Comparison of ENCODE assay signal across 18 mouse cellular contexts in genomic region chr4:150576339-150576738, GRCm38 (mm10).
DNase-seq lines count a peak whose midpoint lies in the region; ATAC-seq and TF ChIP-seq lines count a peak whose summit lies in the region.
"Had no signal": no experiment of that assay in that cellular context is flagged by ENCODE, and none has a peak within 500 bp of the region (broad histone marks: within the 10 kb centered on the region; RNA-seq: fewer than 3 reads in every experiment).

No protein-coding gene starts in this region.

- no peak overlapping the region for H3K4me3 ChIP-seq in intestine, embryonic 14.5 days (ENCODE audit: low read depth, low read length)
- H3K4me3 ChIP-seq in intestine, embryonic 15.5 days (replicated peaks), result no peak overlapping the region
- H3K4me3 ChIP-seq in left cerebral cortex, adult 2 months, result no peak overlapping the region
- H3K4me3 ChIP-seq in stomach, embryonic 14.5 days (ENCODE audit: low read depth, low read length), result no peak overlapping the region
- H3K4me3 ChIP-seq: forebrain, embryonic 15.5 days; hindbrain, embryonic 10.5 days; limb, embryonic 15.5 days had no signal

- no peaks in the 10 kb centered on the region for H3K27me3 ChIP-seq in intestine, embryonic 14.5 days (replicated peaks; ENCODE audit: control insufficient read depth, insufficient read depth, low read length)
- H3K27me3 ChIP-seq in intestine, embryonic 15.5 days (replicated peaks), result no peaks in the 10 kb centered on the region
- no peaks in the 10 kb centered on the region for H3K27me3 ChIP-seq in stomach, embryonic 14.5 days (ENCODE audit: control insufficient read depth, insufficient read depth, low read length)
- H3K27me3 ChIP-seq: forebrain, embryonic 15.5 days; limb, embryonic 15.5 days had no signal

- H3K27ac ChIP-seq in intestine, embryonic 14.5 days (ENCODE audit: low read depth), result 0 out of 2 replicates have a peak overlapping the region, but pooled peaks have one; percentile 38
- H3K27ac ChIP-seq in intestine, embryonic 15.5 days, result no peak overlapping the region
- H3K27ac ChIP-seq in left cerebral cortex, adult 2 months, result peak overlapping the region; percentile 44
- H3K27ac ChIP-seq in stomach, embryonic 14.5 days (ENCODE audit: low read length), result 0 out of 2 replicates have a peak overlapping the region, but pooled peaks have one; percentile 8
- H3K27ac ChIP-seq: forebrain, embryonic 15.5 days; hindbrain, embryonic 10.5 days; limb, embryonic 15.5 days had no signal

- H3K9ac ChIP-seq in intestine, embryonic 14.5 days (ENCODE audit: low read length), result no peak overlapping the region
- H3K9ac ChIP-seq in intestine, embryonic 15.5 days, result no peak overlapping the region
- H3K9ac ChIP-seq in stomach, embryonic 14.5 days (replicated peaks; ENCODE audit: low read depth, low read length), result no peak overlapping the region
- H3K9ac ChIP-seq: forebrain, embryonic 15.5 days; limb, embryonic 15.5 days had no signal

- WGBS in intestine, embryonic 14.5 days, result 20% methylated on average over 3 of the region's 3 CpGs
- WGBS in intestine, embryonic 15.5 days, result 20% methylated on average over 3 of the region's 3 CpGs
- WGBS in stomach, embryonic 14.5 days, result 20% methylated on average over 3 of the region's 3 CpGs

- 0 out of 2 replicates have a peak, but pooled peaks cover 8% of the 10 kb centered on the region for H3K36me3 ChIP-seq in intestine, embryonic 14.5 days (ENCODE audit: control insufficient read depth, insufficient read depth, low read length)
- H3K36me3 ChIP-seq in intestine, embryonic 15.5 days, result no peaks in the 10 kb centered on the region
- no peaks in the 10 kb centered on the region for H3K36me3 ChIP-seq in stomach, embryonic 14.5 days (ENCODE audit: control insufficient read depth, insufficient read depth, low read length)
- H3K36me3 ChIP-seq: forebrain, embryonic 15.5 days had no signal

- ATAC-seq in intestine, embryonic 14.5 days (replicated peaks; ENCODE audit: low FRiP score, low TSS enrichment, low read depth), result no peak
- no peak for ATAC-seq in intestine, embryonic 15.5 days
- peak; percentile 56 for ATAC-seq in stomach, embryonic 14.5 days (ENCODE audit: insufficient number of reproducible peaks, insufficient read depth, low FRiP score, low read depth)
- ATAC-seq: forebrain, embryonic 15.5 days; inflammation-experienced regulatory T-cells, adult 6 months had no signal

- TF ChIP-seq CTCF in left cerebral cortex, adult 2 months (IDR thresholded peaks at IDR 0.05), result no peak

- no peak for DNase-seq in intestine, embryonic 14.5 days (ENCODE audit: low spot score)
- DNase-seq in left cerebral cortex, adult 2 months (ENCODE audit: extremely low spot score in 1 of 2, low spot score in 2 of 2), result no peak
- DNase-seq in left cerebral cortex, postnatal 14 days (ENCODE audit: low spot score in 2 of 2), result no peak
- DNase-seq in brain, adult 2 months (ENCODE audit: low read depth, low spot score), result peak; percentile 66
- DNase-seq in right cerebral cortex, postnatal 25 days, result no peak
- no peak for DNase-seq in right cerebral cortex, adult 2 months (ENCODE audit: low spot score in 2 of 2)
- DNase-seq: cerebellum, postnatal 25 days; gastrocnemius, postnatal 10 days; heart, adult 18-20 months; lung, adult 2 months; midbrain, embryonic 14.5 days; thymus, postnatal 25 days had no signal

- H3K4me2 ChIP-seq in intestine, embryonic 14.5 days (ENCODE audit: low read length), result no peak overlapping the region
- H3K4me2 ChIP-seq in intestine, embryonic 15.5 days (replicated peaks), result no peak overlapping the region
- no peak overlapping the region for H3K4me2 ChIP-seq in stomach, embryonic 14.5 days (replicated peaks; ENCODE audit: low read depth, low read length)
- H3K4me2 ChIP-seq: forebrain, embryonic 15.5 days; limb, embryonic 15.5 days had no signal

- H3K9me3 ChIP-seq in intestine, embryonic 14.5 days (ENCODE audit: control insufficient read depth, low read length), result no peaks in the 10 kb centered on the region
- no peaks in the 10 kb centered on the region for H3K9me3 ChIP-seq in intestine, embryonic 15.5 days
- no peaks in the 10 kb centered on the region for H3K9me3 ChIP-seq in stomach, embryonic 14.5 days (ENCODE audit: control insufficient read depth, low read depth, low read length)
- H3K9me3 ChIP-seq: forebrain, embryonic 15.5 days; hindbrain, embryonic 10.5 days; limb, embryonic 15.5 days had no signal

- peaks cover 42% of the 10 kb centered on the region for H3K4me1 ChIP-seq in intestine, embryonic 14.5 days (replicated peaks; ENCODE audit: control insufficient read depth, insufficient read depth, low read length)
- H3K4me1 ChIP-seq in intestine, embryonic 15.5 days (replicated peaks), result peaks cover 43% of the 10 kb centered on the region
- H3K4me1 ChIP-seq in stomach, embryonic 14.5 days (ENCODE audit: control insufficient read depth, insufficient read depth, low read length), result peaks cover 35% of the 10 kb centered on the region

- intact Hi-C loops in left cerebral cortex, adult 2 months (cut with DNase I), result no loop called here
- intact Hi-C loops in left cerebral cortex, postnatal 14 days (cut with DNase I), result no loop called here
